Mouse (Mus musculus) liver, embryonic 14.5 days (tissue): Measurements from ENCODE around the gene Egfem1. TPM values are rescaled to one million over a fixed set of nuclear protein-coding genes. Genes with fewer than 3 reads are reported as not detected.

Experiments used
- ATAC-seq: fragments of 200-750 bp; cut with Nextera tagmentation; 2 replicates; pipeline ENCODE4 v1.8.0; 2017; ENCODE audit warnings: moderate number of reproducible peaks, mild to moderate bottlenecking, moderate library complexity; ENCODE audit not compliant: insufficient read depth
- DNase-seq, 3 experiments: peaks; one replicate each; pipeline ENCODE4 v3.0.0-alpha.2; 2012 to 2013; ENCODE audit warnings: low read depth in 3 of 3, low spot score in 3 of 3
- H3K27ac ChIP-seq: fragments of 300-500 bp; sonication (generic); 2 replicates; pipeline ENCODE4 v1.5.1; 2014; ENCODE audit warnings: moderate library complexity, mild to moderate bottlenecking, control low read depth, inconsistent platforms
- H3K27me3 ChIP-seq: fragments of 300-500 bp; sonication (generic); 2 replicates; pipeline ENCODE4 v1.6.1; 2014; ENCODE audit warnings: mild to moderate bottlenecking, low read length, moderate library complexity; ENCODE audit not compliant: control insufficient read depth, insufficient read depth
- H3K36me3 ChIP-seq: fragments of 300-500 bp; sonication (generic); replicated peaks from 2 replicates; pipeline ENCODE4 v1.6.1; 2014; ENCODE audit warnings: low read depth; ENCODE audit not compliant: control insufficient read depth, insufficient read depth
- H3K4me1 ChIP-seq, 2 experiments: fragments of 200-500 bp in 1 of 2; fragments of 300-500 bp in 1 of 2; sonication (generic) in 1 of 2; replicated peaks; 2 replicates each; pipeline ENCODE4 v1.6.1; 2012 to 2014; ENCODE audit warnings: antibody characterized with exemption in 1 of 2, inconsistent platforms in 1 of 2, low read length in 1 of 2; ENCODE audit not compliant: control insufficient read depth in 2 of 2, insufficient read depth in 2 of 2
- H3K4me2 ChIP-seq: fragments of 300-500 bp; sonication (generic); 2 replicates; pipeline ENCODE4 v1.6.1; 2014; ENCODE audit warnings: low read depth, mild to moderate bottlenecking, control low read depth, moderate library complexity
- H3K4me3 ChIP-seq, 2 experiments: fragments of 200-500 bp in 1 of 2; fragments of 300-500 bp in 1 of 2; sonication (generic) in 1 of 2; 2 replicates each; pipeline ENCODE4 v1.5.1; 2012 to 2014; ENCODE audit warnings: low read depth in 2 of 2, low read length in 2 of 2, mild to moderate bottlenecking in 2 of 2, control low read depth in 1 of 2, inconsistent platforms in 1 of 2, moderate library complexity in 1 of 2; ENCODE audit not compliant: insufficient read depth in 1 of 2
- H3K9ac ChIP-seq: fragments of 300-500 bp; sonication (generic); replicated peaks from 2 replicates; pipeline ENCODE4 v1.6.1; 2014; ENCODE audit warnings: mild to moderate bottlenecking, control low read depth, moderate library complexity
- H3K9me3 ChIP-seq: fragments of 300-500 bp; sonication (generic); 2 replicates; pipeline ENCODE4 v1.6.1; 2016; ENCODE audit warnings: low read length, mixed read lengths; ENCODE audit not compliant: control insufficient read depth
- CTCF ChIP-seq: IDR thresholded peaks from 2 replicates; pipeline ENCODE4 v1.5.1; 2016; ENCODE audit warnings: antibody characterized with exemption, low read depth, control low read depth
- EP300 ChIP-seq: IDR thresholded peaks from 2 replicates; pipeline ENCODE4 v1.6.1; 2016; ENCODE audit warnings: antibody characterized with exemption, low read depth
- WGBS: fragments of 180-500 bp; shearing (Covaris S2); extraction: QIAGEN DNeasy Blood & Tissue Kit; methylation state at CpG from one replicate; pipeline ENCODE4 v1.1.7; 2014; ENCODE audit not compliant: insufficient replicate concordance; 5-methylcytosine and 5-hydroxymethylcytosine counted together
- polyA plus RNA-seq, 2 experiments: library from polyadenylated mRNA; depleted of rRNA in 1 of 2; stranded (reverse) in 1 of 2; unstranded in 1 of 2; fragments of >200 nt; fragmentation: Nextera tagmentation in 1 of 2; extraction: Ambion mirVana in 1 of 2; gene quantifications; 2 replicates each; pipeline versions ENCODE4 v1.2.1 to v1.2.3; 2012 to 2014

The Egfem1 gene
- polyA plus RNA-seq, 2 experiments: 0.12 to 0.36 TPM

DNA sequence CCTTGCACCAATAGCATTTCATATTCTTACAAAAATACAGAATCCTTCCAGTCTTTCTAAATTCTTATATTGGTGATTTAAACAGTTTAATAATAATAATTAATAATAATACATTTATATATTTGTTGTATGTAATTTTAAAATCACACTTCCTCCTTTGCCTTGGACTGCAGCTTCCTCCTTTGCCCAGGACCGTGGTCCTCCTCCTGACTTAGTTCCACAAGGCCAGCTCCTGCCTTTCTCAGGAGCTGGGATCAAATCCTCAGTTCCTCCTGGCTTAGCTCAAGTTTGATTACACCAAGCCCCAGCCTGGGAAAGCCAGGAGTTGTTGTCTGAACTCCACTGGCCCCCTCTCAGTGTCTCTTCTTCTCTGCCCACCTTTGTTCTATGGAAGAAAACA, 25.3 kb downstream of the Egfem1 start:
- DNase-seq: no peak
- Histone ChIP-seq H3K27me3 (no peaks in the 10 kb centered on the region), H3K9me3 (no peaks in the 10 kb centered on the region), H3K27ac (no peak overlapping the region), H3K4me1 (no peaks in the 10 kb centered on the region), H3K4me3 (no peak overlapping the region), H3K36me3 (no peaks in the 10 kb centered on the region), H3K9ac (no peak overlapping the region), H3K4me2 (no peak overlapping the region)
- no peak for TF ChIP-seq EP300
- no peak for TF ChIP-seq CTCF
- 16% methylated on average over 1 of the region's 1 CpGs for WGBS
- ATAC-seq: no peak

DNA sequence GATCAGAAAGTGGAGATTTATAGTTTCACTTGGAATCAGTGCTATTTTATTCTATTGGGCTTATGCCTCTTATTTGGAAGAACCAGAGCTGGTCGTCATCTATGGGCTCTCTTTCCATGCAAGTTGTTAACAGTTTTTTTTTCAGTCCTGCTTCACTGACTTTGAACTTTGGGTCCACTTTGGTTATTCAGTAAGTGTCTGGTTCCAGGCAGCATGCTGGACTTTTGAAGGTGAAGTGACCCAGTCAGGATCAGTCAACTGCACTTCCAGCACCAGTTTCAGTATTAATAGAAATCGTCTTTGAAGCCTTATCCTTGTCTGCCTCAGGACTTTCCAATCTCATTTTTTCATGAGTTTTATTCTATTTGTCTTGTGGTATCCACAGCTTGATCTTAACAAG, 28.5 kb downstream of the Egfem1 start:
- H3K27ac ChIP-seq: no peak overlapping the region
- H3K4me1 ChIP-seq: no peaks in the 10 kb centered on the region
- TF ChIP-seq EP300: no peak
- no peak for ATAC-seq
- DNase-seq: no peak
- no peaks in the 10 kb centered on the region for H3K9me3 ChIP-seq
- no peak overlapping the region for H3K4me2 ChIP-seq
- no peak overlapping the region for H3K9ac ChIP-seq
- H3K27me3 ChIP-seq: no peaks in the 10 kb centered on the region
- H3K4me3 ChIP-seq: no peak overlapping the region
- no peaks in the 10 kb centered on the region for H3K36me3 ChIP-seq
- 55% methylated on average over 2 of the region's 2 CpGs for WGBS

DNA sequence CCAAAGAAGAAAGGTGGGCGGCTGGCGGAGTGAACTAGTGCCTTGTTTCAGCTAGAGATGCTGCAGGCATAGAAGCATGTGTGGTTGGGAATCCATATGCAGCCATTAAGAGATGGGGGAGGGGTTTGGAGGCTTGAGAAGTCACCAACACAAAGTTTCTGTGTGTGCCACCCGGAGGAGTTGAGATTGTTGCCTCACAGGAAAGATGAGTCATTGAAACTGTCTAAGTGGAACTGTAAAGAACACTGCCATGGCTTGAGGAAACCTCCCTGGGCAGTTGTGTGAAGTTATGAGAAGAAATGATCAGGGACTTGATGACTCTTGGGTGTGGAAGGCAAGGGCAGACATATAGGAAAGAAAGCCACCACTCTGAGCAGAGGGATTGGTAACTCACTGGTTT, 32.7 kb downstream of the Egfem1 start:
- no peak overlapping the region for H3K4me2 ChIP-seq
- WGBS: 48% methylated on average over 3 of the region's 3 CpGs

DNA sequence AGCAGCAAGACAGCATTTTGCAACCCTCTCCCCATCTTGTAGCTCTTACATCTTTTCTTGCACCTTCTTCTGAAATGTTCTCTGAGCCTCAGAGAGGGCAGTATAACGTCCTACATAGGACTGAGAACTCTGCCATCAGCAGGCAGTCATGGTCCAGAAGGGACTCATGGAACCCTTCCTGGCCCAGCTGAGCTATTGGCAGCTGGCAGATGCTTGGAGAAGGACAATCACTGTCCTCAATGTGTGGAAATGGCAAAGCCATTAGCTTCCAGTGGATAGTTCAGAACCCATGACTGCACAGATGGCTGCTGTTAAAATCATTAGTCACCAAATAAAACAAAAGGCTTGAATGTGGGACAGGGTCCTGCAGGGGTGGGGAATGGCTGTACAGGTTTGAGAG, 35.6 kb downstream of the Egfem1 start:
- WGBS: 21% methylated on average over 1 of the region's 1 CpGs
- no peak for ATAC-seq

More for the DNA sequence above, 32.7 kb downstream of the Egfem1 start:
- Histone ChIP-seq H3K4me3 (no peak overlapping the region), H3K27me3 (no peaks in the 10 kb centered on the region), H3K36me3 (no peaks in the 10 kb centered on the region), H3K9me3 (no peaks in the 10 kb centered on the region), H3K4me1 (no peaks in the 10 kb centered on the region), H3K27ac (no peak overlapping the region), H3K9ac (no peak overlapping the region)
- TF ChIP-seq CTCF (no peak), EP300 (no peak)
- ATAC-seq (no peak), DNase-seq (peak in 1 of 3 experiments; percentile 6)

DNA sequence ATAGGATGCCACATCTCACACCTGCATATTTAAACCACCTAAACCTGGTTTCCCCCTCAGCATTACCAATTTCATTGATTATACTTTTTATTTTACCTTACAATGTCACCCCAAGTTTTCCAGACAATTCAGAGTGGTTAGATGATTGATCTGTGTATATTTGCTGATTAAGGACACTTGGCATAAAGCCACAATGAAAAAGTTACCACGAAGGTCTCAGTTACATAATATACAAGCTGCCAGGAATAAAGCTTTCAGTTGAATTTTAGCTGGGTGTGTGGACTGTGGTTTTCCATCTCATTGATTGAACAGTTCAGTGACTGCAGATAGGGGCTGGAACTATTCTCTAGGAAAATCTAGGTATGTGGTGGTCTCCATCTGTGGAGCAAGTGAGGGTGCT, 40.7 kb downstream of the Egfem1 start:
- no peak for TF ChIP-seq CTCF
- no peak for TF ChIP-seq EP300
- Histone ChIP-seq H3K36me3 (no peaks in the 10 kb centered on the region), H3K4me3 (no peak overlapping the region), H3K9ac (no peak overlapping the region), H3K4me2 (no peak overlapping the region), H3K27ac (no peak overlapping the region), H3K4me1 (no peaks in the 10 kb centered on the region), H3K27me3 (no peaks in the 10 kb centered on the region), H3K9me3 (no peaks in the 10 kb centered on the region)
- WGBS: 46% methylated on average over 1 of the region's 1 CpGs
- no peak for ATAC-seq
- DNase-seq: no peak

More for the DNA sequence above, 35.6 kb downstream of the Egfem1 start:
- H3K27ac ChIP-seq: no peak overlapping the region
- TF ChIP-seq EP300 (no peak), CTCF (no peak)
- H3K4me2 ChIP-seq: no peak overlapping the region
- no peaks in the 10 kb centered on the region for H3K36me3 ChIP-seq
- H3K9me3 ChIP-seq: no peaks in the 10 kb centered on the region
- no peak for DNase-seq
- H3K27me3 ChIP-seq: no peaks in the 10 kb centered on the region
- no peaks in the 10 kb centered on the region for H3K4me1 ChIP-seq
- no peak overlapping the region for H3K4me3 ChIP-seq
- no peak overlapping the region for H3K9ac ChIP-seq
